Mouse (Mus musculus): Measurements from ENCODE around the gene Vps39. TPM values are rescaled to one million over a fixed set of nuclear protein-coding genes. Genes with fewer than 3 reads are reported as not detected.

Vps39 gene
- total and polyA plus RNA-seq, 3 experiments = 21.3 to 41.8 (median 33.7) TPM

DNA sequence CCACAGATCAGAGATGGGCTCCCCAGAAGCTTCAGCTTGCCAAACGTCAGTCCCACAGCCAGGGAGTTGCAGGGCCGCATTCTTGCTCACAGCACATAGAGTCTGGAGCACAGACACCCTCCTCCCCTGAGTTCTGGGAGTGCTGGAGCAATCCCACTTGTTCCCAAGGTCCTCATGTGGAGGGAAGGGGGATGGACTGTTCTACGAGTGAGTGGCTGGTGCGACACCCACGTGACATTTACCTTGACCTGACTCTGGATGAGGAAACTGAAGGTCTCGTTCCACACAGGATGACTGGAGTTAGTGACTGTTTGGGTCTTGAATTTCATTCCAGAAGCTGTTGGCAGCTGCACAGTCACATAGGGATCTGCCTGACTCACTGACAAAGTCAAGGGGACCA is 69.4 kb downstream of the Vps39 start:
- Histone ChIP-seq H3K4me2 (ENCODE audit: insufficient read depth, low read depth, poor library complexity, severe bottlenecking) (no peak overlapping the region), H3K27ac (ENCODE audit: insufficient read depth, low read depth) (no peak overlapping the region), H3K9me3 (replicated peaks; ENCODE audit: low read length) (no peaks in the 10 kb centered on the region), H3K4me3 (replicated peaks in 1 of 3; ENCODE audit: low read depth in 2 of 3, low read length in 2 of 3, poor library complexity in 1 of 3) (no peak overlapping the region), H3K27me3 (replicated peaks) (peaks cover 3% of the 10 kb centered on the region), H3K4me1 (ENCODE audit: control insufficient read depth in 1 of 2, insufficient read depth in 2 of 2) (peaks cover 0 to 3% of the 10 kb centered on the region in 2 experiments; a peak in 1 of 4 replicates), H3K9ac (ENCODE audit: insufficient read depth, low read depth) (no peak overlapping the region), H3K36me3 (replicated peaks in 1 of 2; ENCODE audit: control insufficient read depth in 1 of 2, insufficient read depth in 1 of 2, low read length in 1 of 2) (no peaks in the 10 kb centered on the region), H3K79me2 (replicated peaks; ENCODE audit: control insufficient read depth, extremely low read depth, insufficient read depth, poor library complexity, severe bottlenecking) (no peaks in the 10 kb centered on the region)
- TF ChIP-seq TCF12 (IDR thresholded peaks at IDR 0.05; ENCODE audit: low read depth, low read length) (no peak), CHD2 (IDR thresholded peaks at IDR 0.05; ENCODE audit: low read length) (no peak), IRF4 (IDR thresholded peaks at IDR 0.05; ENCODE audit: low read depth, low read length) (no peak), ETS1 (conservative IDR thresholded peaks at IDR 0.05; ENCODE audit: low read depth, low read length) (no peak), KAT2A (IDR thresholded peaks at IDR 0.05; ENCODE audit: insufficient replicate concordance, low read length) (no peak), CHD1 (IDR thresholded peaks at IDR 0.05; ENCODE audit: low read depth, low read length) (no peak), POLR2A (IDR thresholded peaks at IDR 0.05; ENCODE audit: low read depth, low read length) (no peak), USF2 (conservative IDR thresholded peaks at IDR 0.05; ENCODE audit: low read depth, low read length) (no peak), E2F4 (IDR thresholded peaks at IDR 0.05; ENCODE audit: insufficient replicate concordance, low read depth, low read length) (no peak), MXI1 (IDR thresholded peaks at IDR 0.05; ENCODE audit: low read depth, low read length) (no peak), CTCF (conservative IDR thresholded peaks at IDR 0.05 in 1 of 2, IDR thresholded peaks at IDR 0.05 in 1 of 2; ENCODE audit: low read depth in 2 of 2, low read length in 2 of 2) (no peak), EP300 (IDR thresholded peaks at IDR 0.05; ENCODE audit: low read length) (no peak), RAD21 (IDR thresholded peaks at IDR 0.05; ENCODE audit: low read depth, low read length) (no peak)
- dilution Hi-C loops (cut with MboI; ENCODE audit: extremely low pct_ligation_motif_present, extremely low pct_unique_long_range_greater_than_20kb, low sequenced_read_pairs) (no loop called here), in situ Hi-C loops (cut with MboI; ENCODE audit: low pct_ligation_motif_present, low pct_unique_long_range_greater_than_20kb, low sequenced_read_pairs) (loop anchor here (25.0 kb wide), 1 partner anchor 196 kb away; no protein-coding TSS in a partner anchor)
- DNase-seq (ENCODE audit: extremely low read depth) = no peak

DNA sequence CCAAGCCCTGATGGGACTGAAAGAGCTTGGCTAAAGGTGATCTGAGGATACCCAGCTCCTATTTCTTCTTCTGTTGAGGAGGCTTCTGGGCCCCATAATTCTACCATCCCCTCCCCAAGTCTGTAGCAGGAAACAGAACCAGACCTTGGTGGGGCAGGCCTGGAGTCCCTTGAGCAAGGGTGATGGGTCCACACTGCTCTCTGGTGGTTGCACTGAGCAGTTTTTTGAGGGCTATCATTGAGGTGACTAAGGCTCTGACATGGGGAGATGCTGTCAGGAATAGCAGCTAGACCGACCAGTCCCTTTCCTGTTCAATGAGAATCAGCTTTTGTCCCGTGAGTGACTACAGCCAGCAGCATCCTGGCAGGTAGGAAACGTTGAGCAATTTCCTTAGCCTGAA is 71.7 kb downstream of the Vps39 start:
- Histone ChIP-seq H3K9me3 (replicated peaks; ENCODE audit: low read length) (no peaks in the 10 kb centered on the region), H3K4me3 (replicated peaks in 1 of 3; ENCODE audit: low read depth in 2 of 3, low read length in 2 of 3, poor library complexity in 1 of 3) (no peak overlapping the region), H3K4me2 (ENCODE audit: insufficient read depth, low read depth, poor library complexity, severe bottlenecking) (no peak overlapping the region), H3K36me3 (replicated peaks in 1 of 2; ENCODE audit: control insufficient read depth in 1 of 2, insufficient read depth in 1 of 2, low read length in 1 of 2) (no peaks in the 10 kb centered on the region), H3K79me2 (replicated peaks; ENCODE audit: control insufficient read depth, extremely low read depth, insufficient read depth, poor library complexity, severe bottlenecking) (no peaks in the 10 kb centered on the region), H3K9ac (ENCODE audit: insufficient read depth, low read depth) (no peak overlapping the region), H3K27me3 (replicated peaks) (no peaks in the 10 kb centered on the region), H3K27ac (ENCODE audit: insufficient read depth, low read depth) (no peak overlapping the region), H3K4me1 (ENCODE audit: control insufficient read depth in 1 of 2, insufficient read depth in 2 of 2) (peaks cover 0 to 3% of the 10 kb centered on the region in 2 experiments; a peak in 1 of 4 replicates)
- in situ Hi-C loops (cut with MboI; ENCODE audit: low pct_ligation_motif_present, low pct_unique_long_range_greater_than_20kb, low sequenced_read_pairs) (loop anchor here (25.0 kb wide), 1 partner anchor 194 kb away; no protein-coding TSS in a partner anchor), dilution Hi-C loops (cut with MboI; ENCODE audit: extremely low pct_ligation_motif_present, extremely low pct_unique_long_range_greater_than_20kb, low sequenced_read_pairs) (no loop called here)
- DNase-seq (ENCODE audit: extremely low read depth) = peak; percentile 29
- peak; percentile 17 to 74; a peak in 3 of 4 replicates for TF ChIP-seq CTCF (conservative IDR thresholded peaks at IDR 0.05 in 1 of 2, IDR thresholded peaks at IDR 0.05 in 1 of 2; ENCODE audit: low read depth in 2 of 2, low read length in 2 of 2)
- TF ChIP-seq RAD21 (IDR thresholded peaks at IDR 0.05; ENCODE audit: low read depth, low read length) = peak; percentile 61
- TF ChIP-seq SMC3 (IDR thresholded peaks at IDR 0.05; ENCODE audit: low read depth, low read length) = peak; percentile 61
- TF ChIP-seq MYC (IDR thresholded peaks at IDR 0.05; ENCODE audit: low read depth, low read length) = no peak

All from CH12.LX (cell line).